In genomic region chr19:32381511-32381961, GRCm38 (mm10) we compare ENCODE assay signal across 10 mouse cellular contexts. TPM values are rescaled to one million over a fixed set of nuclear protein-coding genes. Genes with fewer than 3 reads are reported as not detected.
A peak's percentile ranks its signal among the peaks of the same experiment; 100 is the strongest.
DNase-seq lines count a peak whose midpoint lies in the region; ATAC-seq lines count a peak whose summit lies in the region.
"Had no signal": no experiment of that assay in that cellular context is flagged by ENCODE, and none has a peak within 500 bp of the region (broad histone marks: within the 10 kb centered on the region; RNA-seq: fewer than 3 reads in every experiment).

No protein-coding gene starts in this region.

- H3K4me2 ChIP-seq in hindbrain, embryonic 13.5 days = no peak overlapping the region
- H3K4me2 ChIP-seq in hindbrain, embryonic 16.5 days (ENCODE audit: low read length) = no peak overlapping the region
- no peak overlapping the region for H3K4me2 ChIP-seq in midbrain, embryonic 11.5 days
- H3K4me2 ChIP-seq: lung, embryonic 14.5 days had no signal

- DNase-seq in cerebellum, postnatal 10 days = peak; percentile 68 to 75
- DNase-seq in cerebellum, adult 11-12 months = no peak
- DNase-seq in midbrain, embryonic 11.5 days (ENCODE audit: low spot score, missing footprints) = peak; percentile 67
- DNase-seq in midbrain, embryonic 10.5 days (ENCODE audit: low spot score) = no peak
- peak; percentile 81 to 86 for DNase-seq in kidney, postnatal 4 days
- DNase-seq: lung, embryonic 14.5 days had no signal

- no peak overlapping the region for H3K4me3 ChIP-seq in hindbrain, embryonic 13.5 days
- no peak overlapping the region for H3K4me3 ChIP-seq in hindbrain, embryonic 16.5 days (ENCODE audit: low read length)
- no peak overlapping the region for H3K4me3 ChIP-seq in midbrain, embryonic 11.5 days (ENCODE audit: low read depth, low read length)
- H3K4me3 ChIP-seq in midbrain, embryonic 10.5 days = no peak overlapping the region
- H3K4me3 ChIP-seq: erythroblast, embryonic 14.5 days had no signal

- H3K9me3 ChIP-seq in hindbrain, embryonic 13.5 days = no peaks in the 10 kb centered on the region
- no peaks in the 10 kb centered on the region for H3K9me3 ChIP-seq in hindbrain, embryonic 16.5 days (ENCODE audit: control insufficient read depth, low read length)
- H3K9me3 ChIP-seq in midbrain, embryonic 11.5 days (ENCODE audit: control insufficient read depth, low read length) = no peaks in the 10 kb centered on the region
- no peaks in the 10 kb centered on the region for H3K9me3 ChIP-seq in midbrain, embryonic 10.5 days (replicated peaks)

- no peaks in the 10 kb centered on the region for H3K36me3 ChIP-seq in hindbrain, embryonic 13.5 days
- no peaks in the 10 kb centered on the region for H3K36me3 ChIP-seq in hindbrain, embryonic 16.5 days (ENCODE audit: control insufficient read depth, insufficient read depth, low read length)
- H3K36me3 ChIP-seq in midbrain, embryonic 11.5 days (ENCODE audit: control insufficient read depth, insufficient read depth, low read length) = no peaks in the 10 kb centered on the region
- no peaks in the 10 kb centered on the region for H3K36me3 ChIP-seq in midbrain, embryonic 10.5 days

- 0 out of 2 replicates have a peak, but pooled peaks have one; percentile 23 for ATAC-seq in hindbrain, embryonic 13.5 days (ENCODE audit: low FRiP score)
- ATAC-seq in hindbrain, embryonic 16.5 days = no peak
- no peak for ATAC-seq in midbrain, embryonic 11.5 days (ENCODE audit: low FRiP score)
- no peak for ATAC-seq in CD4-positive, CD25-positive, alpha-beta regulatory T cell, adult 4 months

- H3K27me3 ChIP-seq in hindbrain, embryonic 13.5 days = no peaks in the 10 kb centered on the region
- H3K27me3 ChIP-seq in hindbrain, embryonic 16.5 days (replicated peaks; ENCODE audit: control insufficient read depth, insufficient read depth, low read length) = no peaks in the 10 kb centered on the region
- no peaks in the 10 kb centered on the region for H3K27me3 ChIP-seq in midbrain, embryonic 11.5 days (ENCODE audit: control insufficient read depth, insufficient read depth, low read length)
- 0 out of 2 replicates have a peak, but pooled peaks cover 3% of the 10 kb centered on the region for H3K27me3 ChIP-seq in midbrain, embryonic 10.5 days (ENCODE audit: low read depth, poor library complexity, severe bottlenecking)

- no peak overlapping the region for H3K27ac ChIP-seq in hindbrain, embryonic 13.5 days
- no peak overlapping the region for H3K27ac ChIP-seq in hindbrain, embryonic 16.5 days (ENCODE audit: low read depth, low read length)
- H3K27ac ChIP-seq in midbrain, embryonic 11.5 days (ENCODE audit: low read depth, low read length) = no peak overlapping the region
- H3K27ac ChIP-seq in midbrain, embryonic 10.5 days (replicated peaks) = no peak overlapping the region

- WGBS in hindbrain, embryonic 13.5 days = 70% methylated on average over 3 of the region's 3 CpGs
- WGBS in hindbrain, embryonic 16.5 days = 56% methylated on average over 3 of the region's 3 CpGs
- WGBS in midbrain, embryonic 11.5 days = 76% methylated on average over 3 of the region's 3 CpGs
- WGBS in midbrain, embryonic 10.5 days = 77% methylated on average over 3 of the region's 3 CpGs

- H3K4me1 ChIP-seq in hindbrain, embryonic 13.5 days (replicated peaks) = peaks cover 23% of the 10 kb centered on the region
- H3K4me1 ChIP-seq in hindbrain, embryonic 16.5 days (ENCODE audit: control insufficient read depth, insufficient read depth, low read depth, low read length) = peaks cover 8% of the 10 kb centered on the region
- H3K4me1 ChIP-seq in midbrain, embryonic 11.5 days (ENCODE audit: control insufficient read depth, insufficient read depth, low read length) = no peaks in the 10 kb centered on the region; the same call in 1 of the 2 replicates
- peaks cover 28% of the 10 kb centered on the region for H3K4me1 ChIP-seq in midbrain, embryonic 10.5 days

- H3K9ac ChIP-seq in hindbrain, embryonic 13.5 days = no peak overlapping the region
- no peak overlapping the region for H3K9ac ChIP-seq in hindbrain, embryonic 16.5 days (ENCODE audit: low read depth, low read length)
- H3K9ac ChIP-seq in midbrain, embryonic 11.5 days (ENCODE audit: low read length) = no peak overlapping the region
- H3K9ac ChIP-seq: lung, embryonic 14.5 days had no signal

RNA-seq across cellular contexts. Expression of gene Sgms1, which starts 8.0 kb away (rescaled TPM):
- 17.7 and 19.1 TPM in 2 replicates for polyA plus RNA-seq in hindbrain, embryonic 13.5 days (2015; fragmentation: Nextera tagmentation; extraction: Ambion mirVana)
- 21.7 and 22.9 TPM in 2 replicates for polyA plus RNA-seq in hindbrain, embryonic 16.5 days (2015; fragmentation: Nextera tagmentation; extraction: Ambion mirVana)
- 10.1 and 10.4 TPM in 2 replicates for polyA plus RNA-seq in midbrain, embryonic 11.5 days (2014; fragmentation: Nextera tagmentation; extraction: Ambion mirVana)
- polyA plus RNA-seq in midbrain, embryonic 10.5 days (2016; fragmentation: Nextera tagmentation; extraction: Ambion mirVana) = 13.1 and 14.6 TPM in 2 replicates
- 10 to 100 TPM; 42.2 to 48.0 TPM for polyA plus RNA-seq in CD4-positive, CD25-positive, alpha-beta regulatory T cell, adult 4 months (2017; shearing (Covaris generic))

Comparison
In these comparisons a context has a peak if more than half of its experiments do, and no peak if none do; other contexts are left out.
1. DNase-seq: peak in cerebellum, postnatal 10 days (2 of 2), midbrain, embryonic 11.5 days (single experiment) and kidney, postnatal 4 days (2 of 2); none in cerebellum, adult 11-12 months (single experiment) and midbrain, embryonic 10.5 days (single experiment).